Mouse (Mus musculus) cerebellum, postnatal 4 days (tissue): ENCODE results near the gene Ttc37.

Experiments
- DNase-seq, 2 experiments: peaks; one replicate each; pipeline ENCODE4 v3.0.0; 2022; ENCODE audit warnings: low spot score in 2 of 2, mixed read lengths in 1 of 2

The Ttc37 gene

DNA sequence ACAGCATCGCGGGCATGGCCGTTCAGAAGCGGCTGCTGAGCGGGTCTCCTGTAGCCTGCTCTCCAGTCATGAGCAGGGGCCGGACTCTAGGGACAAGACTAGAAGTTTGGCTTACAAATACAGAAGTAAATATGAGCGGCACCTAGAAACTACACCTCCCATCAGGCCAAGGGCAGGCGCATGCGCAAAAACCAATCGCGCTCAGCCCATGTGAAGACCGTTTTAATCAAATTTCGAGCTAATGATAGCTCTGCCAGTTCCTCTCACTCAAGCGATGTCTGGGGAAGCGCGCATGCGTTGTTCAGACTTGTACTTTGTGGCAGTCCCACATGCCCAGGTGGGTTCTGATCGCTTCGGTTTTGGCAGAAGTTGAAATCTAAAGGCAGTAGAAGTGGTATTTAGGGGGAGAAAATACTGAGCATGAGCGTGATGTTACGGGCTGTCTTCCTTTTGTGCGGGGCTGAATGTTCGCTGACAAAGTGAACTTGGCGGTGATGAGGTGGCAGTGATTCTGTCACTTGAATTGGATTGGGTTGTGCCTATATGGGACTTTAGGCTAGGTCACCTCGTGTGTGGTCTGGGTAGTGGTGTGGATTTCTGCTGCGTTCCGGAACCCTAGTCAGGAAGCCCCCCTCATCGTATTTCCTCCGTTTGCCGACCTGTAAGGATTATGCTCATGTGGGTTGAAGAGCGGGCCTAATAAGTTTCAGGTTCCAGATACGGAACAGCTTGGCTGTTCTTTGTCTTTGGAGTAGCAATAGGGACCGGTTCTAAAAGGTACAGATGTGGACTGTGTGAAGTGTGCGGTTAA is at the start of gene Ttc37, which contains the start of gene Arsk:
TSS of gene Ttc37 (plus strand) at position 242 of the 811 bp plus-strand sequence.
TSS of gene Arsk (minus strand) at position 168 of the 811 bp plus-strand sequence.
- peak; percentile 76 to 87 for DNase-seq

DNA sequence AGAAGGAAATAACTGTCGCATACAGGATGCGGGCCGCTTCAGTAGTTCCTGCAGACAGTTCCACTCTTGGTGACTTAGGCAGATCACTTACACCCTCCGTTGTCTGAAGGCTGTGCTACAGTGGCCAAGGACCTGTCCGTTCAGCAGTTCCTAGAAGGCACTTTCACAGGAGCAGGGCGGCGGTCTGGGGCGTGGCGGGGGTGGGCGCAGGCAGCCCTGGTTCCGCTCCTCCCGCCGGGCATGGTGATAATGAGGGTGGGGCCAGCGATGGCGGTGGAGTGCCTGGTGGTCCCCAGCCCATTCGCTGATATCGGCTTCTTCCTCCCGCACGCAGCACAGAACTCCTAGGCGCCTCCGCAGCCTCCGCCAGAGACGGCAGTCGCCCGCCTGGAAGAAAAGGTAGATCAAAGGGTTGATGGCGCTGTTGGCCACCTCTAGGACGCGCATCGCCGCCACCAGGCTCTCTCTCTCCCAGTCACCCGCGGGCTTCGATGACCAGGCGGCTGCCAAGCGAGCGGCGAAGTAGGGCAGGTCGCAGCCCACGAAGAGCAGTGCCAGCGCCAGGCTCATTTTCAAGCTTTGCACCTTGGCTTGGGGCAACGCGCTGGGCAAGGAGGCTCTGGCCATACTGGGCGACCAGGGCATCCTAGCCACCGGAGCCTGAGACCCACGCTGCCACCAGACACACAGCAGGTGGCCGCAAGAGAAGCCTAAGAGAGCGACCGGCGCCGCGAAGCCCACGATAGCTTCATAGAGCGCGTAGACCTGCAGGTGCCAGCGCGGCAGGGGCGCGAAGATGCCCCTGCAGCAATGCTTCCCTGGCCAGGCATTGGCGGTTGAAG is 42.9 kb upstream of the Ttc37 start:
- DNase-seq: peak in 1 of 2 experiments; percentile 37

DNA sequence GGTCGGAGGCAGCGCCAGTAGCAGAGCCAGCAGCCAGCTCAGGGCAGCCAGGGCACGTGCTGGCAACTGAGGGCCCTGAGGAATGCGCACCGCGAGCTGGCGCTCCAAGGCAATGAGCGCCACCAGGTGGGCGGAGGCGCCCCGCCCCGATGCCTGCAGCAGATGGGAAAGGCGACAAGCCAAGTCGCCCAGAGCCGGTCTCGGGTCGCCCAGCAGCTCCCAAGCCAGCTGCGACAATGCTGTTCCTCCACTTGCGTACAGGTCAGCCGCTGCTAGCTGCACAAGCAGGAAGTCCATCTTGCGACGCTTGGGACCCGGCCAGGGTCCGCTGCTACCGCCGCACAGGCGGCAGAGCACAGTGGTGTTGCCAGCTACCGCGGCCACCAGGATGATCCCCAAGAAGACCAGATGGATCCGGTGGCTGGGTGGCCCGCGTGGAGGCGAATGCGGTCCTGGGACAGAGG is 42.2 kb upstream of the Ttc37 start:
- DNase-seq: peak; percentile 53 to 68

DNA sequence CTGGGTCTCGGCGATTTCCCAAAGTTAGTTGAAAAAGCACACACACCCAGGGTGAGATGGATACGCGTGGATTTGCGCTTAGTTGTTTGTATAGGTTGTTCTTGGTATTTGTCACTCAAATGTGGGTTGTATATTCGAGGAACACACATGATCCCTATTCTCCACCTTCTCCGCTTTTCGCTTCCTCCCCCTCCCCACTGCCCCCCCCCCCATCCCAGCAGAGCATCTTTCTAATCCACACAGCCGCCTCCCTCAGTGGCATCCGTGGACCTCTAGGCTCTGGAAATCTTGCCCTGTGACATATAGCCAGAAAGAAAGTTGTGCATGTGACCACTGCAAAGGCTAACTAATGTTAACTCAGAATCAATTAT is 41.7 kb upstream of the Ttc37 start, which contains the start of gene Gpr150:
TSS of gene Gpr150 (minus strand) at position 101 of the 371 bp plus-strand sequence.
- no peak for DNase-seq

DNA sequence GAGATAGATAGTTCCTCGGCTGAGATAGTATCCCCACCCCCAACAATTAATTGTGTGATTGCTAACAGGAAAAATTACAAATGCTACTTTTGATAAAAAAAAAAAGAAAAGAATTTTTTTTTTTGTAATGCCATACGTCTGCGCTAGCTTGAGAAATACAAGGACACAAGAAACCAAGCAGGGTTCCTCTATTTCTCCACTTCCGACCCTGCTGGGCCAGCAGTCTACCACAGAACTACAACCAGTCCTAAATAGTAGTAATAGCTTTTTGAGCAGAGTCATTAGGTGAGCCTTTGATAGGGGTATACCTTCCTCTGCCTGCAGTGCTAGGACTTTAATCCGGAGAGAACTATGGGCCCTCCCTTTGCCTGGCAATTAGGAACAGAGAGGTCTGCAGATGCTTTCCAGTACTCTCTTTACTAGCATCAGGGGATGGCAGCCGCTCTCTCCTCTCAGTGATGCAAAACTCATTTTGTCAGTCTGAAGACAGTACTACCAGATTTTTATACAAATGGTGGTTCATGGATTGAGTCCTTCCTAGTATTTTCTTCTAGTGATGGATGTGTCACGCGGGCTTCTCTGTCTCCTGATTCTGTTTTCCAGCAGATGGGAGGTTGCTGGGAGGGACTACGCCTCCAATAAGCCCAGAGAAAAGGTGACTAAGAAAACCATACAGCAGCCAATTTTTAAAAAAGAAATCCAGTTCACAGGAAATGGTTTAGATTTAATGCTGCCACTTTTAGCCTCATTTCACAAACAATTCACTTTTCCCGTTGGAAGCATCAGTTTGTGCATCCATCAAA is 41.1 kb upstream of the Ttc37 start:
- no peak for DNase-seq

DNA sequence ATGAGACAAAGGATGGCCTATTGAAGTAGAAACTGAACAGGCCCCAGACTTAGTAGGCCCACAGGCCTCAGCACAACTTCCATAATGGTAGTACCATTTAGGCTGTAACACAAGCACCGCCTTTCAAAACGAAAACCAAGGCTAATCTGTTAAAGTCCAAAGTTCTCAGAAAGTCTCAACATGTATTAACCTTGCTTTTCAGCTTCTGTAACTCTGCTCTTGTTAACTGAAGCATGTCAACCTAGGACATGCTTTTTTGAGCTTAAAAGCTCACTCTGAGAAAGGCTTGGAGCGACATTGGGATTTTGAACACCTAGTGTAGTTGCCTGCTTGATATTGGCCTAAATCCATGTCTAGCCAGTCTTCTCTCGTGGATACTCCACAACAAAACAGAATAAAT is 38.9 kb upstream of the Ttc37 start:
- no peak for DNase-seq

DNA sequence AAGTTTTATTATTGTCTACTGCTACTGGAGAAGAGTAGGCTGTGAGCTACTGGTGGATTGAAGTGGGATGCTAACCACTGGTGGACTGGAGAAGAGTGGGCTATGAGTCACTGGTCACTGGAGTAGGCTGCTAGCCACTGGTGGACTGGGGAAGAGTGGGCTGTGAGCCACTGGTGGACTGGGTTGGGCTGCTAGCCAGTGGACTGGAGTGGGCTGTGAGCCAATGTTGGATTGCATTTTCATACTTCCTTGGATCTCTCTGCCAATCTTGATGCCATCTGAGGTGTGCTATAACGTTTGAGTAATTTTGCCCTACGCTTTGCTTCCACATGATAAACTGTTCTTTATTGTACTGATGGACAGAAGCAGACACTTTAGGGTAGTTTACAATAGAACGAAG is 36.4 kb upstream of the Ttc37 start:
- DNase-seq: no peak

DNA sequence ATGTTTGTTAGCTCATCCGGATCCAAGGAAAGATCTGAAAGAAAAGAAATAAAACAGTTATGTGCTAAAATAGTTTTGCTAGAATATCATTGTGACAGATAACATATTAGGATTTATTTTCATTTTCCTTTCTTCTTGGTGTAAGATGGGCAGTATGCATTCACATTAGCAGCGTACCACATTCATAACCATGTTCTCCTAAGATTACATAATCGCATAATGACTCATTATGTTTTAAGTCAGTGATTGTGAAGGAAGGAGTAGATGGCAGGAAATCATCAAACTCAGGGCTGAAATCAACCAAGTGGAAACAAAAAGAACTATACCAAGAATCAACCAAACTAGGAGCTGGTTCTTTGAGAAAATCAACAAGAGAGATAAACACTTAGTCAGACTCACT is 36.0 kb upstream of the Ttc37 start:
- DNase-seq: no peak

DNA sequence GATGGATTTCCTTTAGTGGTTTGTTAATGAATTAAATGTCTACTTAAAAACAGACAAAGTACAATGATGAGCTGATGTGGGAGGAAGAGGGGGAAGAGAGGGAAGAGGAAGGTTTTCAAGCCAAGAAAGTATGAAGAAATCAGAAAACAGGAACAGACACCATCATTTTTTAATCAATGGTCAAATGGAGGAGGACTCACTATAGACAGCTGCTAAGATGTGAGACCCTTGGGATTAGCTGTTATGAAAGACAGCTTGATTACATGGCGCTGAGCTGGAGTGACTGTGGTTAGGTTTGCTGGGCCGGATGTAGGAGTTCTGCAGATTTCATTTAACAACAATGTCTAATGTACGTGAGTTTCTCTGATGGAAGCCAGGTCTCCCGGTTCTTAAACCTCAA is 35.0 kb upstream of the Ttc37 start:
- no peak for DNase-seq

DNA sequence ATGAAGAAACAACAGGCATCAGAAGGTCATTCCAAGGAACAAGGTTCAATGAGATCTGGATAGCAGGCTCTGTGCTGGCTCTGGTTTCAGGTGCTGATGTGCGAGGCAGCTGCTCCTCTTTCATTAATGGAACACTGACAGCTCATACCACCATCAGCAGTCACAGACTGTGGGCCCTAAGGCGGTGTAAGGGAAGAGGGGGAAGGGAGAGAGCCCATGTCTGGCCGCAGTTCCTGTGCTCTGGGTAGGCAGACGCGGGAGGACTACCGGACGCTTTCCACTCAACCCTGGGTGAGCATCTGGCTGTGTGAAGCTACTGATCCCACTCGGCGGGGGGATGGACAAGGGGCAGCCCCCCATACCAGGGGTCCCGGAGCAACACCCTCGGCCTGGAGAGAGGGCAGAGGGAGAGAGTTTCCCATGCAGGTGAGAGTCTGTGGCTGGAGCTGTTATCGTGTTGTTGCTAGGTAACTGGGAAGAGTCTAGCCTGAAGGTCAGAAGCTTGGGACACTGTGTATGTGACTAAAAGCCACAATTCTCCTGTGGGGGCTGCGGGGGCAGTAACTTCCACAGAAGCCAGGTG is 34.1 kb upstream of the Ttc37 start:
- DNase-seq: no peak

DNA sequence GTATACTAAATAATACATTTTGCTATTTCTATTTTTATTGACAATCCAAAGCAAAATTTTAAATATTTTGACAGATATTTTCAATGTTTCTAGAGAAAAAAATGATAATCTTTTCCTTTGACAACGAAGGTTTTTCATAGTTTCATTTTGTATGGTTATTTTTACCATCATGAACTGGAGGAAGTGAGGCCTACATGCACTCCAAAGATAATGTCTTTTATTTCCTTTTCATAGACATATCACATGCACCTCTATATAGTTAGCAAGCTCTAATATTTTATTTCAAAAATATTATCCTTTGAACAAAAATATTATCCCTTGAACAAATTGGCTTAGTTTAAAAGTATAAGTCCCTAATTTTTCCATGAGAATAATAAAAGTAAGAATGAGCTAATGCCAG is 24.2 kb upstream of the Ttc37 start:
- no peak for DNase-seq

DNA sequence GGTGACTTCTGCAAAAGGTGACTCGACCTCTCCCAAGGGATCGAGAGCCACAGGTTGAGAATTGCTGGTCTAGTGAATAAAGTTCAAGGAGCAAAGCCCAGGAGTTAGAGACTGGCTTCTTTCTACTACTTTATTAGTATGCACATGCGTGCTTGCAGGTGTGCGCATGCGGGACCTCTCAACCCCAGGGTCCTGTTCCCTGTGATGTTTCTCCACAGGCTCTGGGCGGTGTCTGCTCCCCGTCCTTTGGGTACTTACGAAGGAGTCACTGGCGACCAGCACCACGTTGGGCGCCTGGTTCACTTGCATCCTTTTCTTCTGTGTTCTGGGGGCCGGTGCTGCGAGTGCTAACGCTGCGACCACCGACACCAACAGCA is 430 bp upstream of the Ttc37 start:
- DNase-seq: no peak

DNA sequence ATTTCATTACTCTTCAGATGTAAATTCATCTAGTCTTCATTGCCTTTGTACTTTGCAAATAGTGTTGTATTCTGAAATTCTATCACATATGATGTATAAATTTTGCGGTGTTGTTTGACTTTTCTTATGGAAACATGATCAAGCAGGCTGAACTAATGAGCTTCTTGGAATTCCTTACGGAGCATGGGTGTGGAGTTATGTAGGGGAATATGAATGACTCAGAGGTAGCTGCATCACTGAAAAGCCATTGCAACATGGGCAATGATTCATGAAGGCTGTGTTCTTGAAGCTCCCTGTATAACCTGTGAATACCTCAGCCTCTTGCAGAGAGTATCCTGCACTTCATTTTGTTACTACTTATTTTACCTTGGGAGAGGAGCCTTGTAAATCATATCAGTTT is 3.5 kb downstream of the Ttc37 start:
- DNase-seq: no peak

DNA sequence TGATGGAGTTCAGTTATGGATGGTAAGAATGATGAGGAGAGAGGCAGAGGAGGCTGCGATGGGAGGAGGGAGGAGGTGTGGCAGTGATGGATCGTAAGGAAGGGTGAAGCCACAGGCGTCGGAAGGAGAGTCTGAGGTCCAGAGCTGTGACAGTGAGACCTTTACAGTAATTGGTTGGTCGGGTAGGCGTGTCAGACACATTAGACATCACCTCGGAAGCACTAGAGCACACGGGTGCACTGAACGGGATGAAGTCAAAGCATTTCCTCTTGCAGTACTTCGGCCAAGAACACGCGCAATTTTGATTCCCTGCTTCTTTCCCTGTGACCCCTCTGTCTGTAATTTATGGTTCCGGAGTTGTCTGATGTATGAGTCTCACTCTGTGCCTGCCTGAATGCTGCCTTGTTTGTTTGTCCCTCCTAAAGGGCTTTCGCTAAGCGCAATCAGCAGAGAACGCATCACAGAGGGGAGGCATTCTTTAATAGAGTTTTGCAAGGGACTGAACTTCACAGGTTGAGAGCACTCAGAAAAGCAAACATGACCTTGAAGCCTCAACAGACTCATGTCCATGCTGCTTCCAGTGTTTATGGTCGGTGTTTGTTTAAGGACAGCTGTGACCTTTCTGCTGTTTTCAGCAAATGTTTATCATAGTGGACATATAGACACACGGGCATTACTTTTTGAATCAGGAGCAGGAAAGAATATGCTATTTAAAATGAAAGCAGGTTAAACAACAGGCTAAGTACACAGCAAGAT is 10.7 kb downstream of the Ttc37 start:
- no peak for DNase-seq

DNA sequence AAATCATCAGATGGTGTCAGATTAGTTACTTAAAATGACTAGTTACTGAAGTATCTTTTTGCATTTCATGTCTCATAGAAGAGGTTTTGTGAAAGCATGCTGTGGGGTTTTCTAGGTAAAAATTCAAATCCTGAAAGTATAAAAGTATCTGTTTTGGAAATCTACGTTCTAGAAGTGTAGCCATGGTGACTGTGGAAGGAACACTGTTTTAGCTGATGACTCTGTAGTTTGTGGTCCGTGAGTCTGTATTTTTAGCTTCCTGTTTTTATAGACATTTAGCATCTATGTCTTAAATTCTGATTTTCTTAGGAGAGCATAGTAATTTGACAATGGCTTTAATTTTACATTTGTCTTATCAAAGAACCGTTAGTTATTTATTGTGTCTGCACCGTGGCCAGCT is 30.3 kb downstream of the Ttc37 start:
- no peak for DNase-seq

DNA sequence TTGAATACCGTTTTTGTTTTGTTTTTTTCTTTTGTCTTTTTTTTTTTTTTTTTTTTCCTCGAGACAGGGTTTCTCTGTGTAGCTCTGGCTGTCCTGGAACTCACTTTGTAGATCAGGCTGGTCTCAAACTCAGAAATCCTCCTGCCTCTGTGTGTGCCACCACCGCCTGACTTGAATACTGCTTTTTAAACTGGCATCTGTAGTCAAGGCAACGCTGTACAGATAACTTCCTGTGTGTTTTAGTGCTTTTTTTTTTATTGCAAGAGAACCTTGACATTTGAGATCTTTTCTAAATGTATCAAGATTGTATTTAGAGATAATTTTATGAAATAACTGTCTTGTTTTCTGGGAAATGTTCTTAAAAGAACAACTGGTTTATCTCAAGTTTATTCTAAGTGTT is 33.9 kb downstream of the Ttc37 start:
- DNase-seq: no peak

DNA sequence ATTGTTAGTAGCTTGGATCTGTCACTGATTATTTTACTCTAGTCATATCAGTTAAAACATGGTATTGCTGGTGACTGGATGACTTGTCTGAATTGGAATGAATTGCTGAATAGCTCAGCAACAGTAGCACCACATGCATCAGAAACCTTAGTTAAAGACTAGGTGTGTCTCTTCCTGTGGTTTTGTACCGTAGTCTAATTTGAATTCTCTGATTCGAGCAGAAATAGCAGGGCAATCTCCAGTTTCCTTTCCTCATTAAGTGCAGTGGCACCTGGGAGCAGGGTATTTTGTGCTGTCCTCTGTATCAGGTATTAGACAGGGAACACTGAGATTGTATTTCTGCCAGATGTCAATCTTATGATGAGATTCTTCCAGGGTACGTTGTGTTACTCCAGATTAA is 40.3 kb downstream of the Ttc37 start:
- no peak for DNase-seq

DNA sequence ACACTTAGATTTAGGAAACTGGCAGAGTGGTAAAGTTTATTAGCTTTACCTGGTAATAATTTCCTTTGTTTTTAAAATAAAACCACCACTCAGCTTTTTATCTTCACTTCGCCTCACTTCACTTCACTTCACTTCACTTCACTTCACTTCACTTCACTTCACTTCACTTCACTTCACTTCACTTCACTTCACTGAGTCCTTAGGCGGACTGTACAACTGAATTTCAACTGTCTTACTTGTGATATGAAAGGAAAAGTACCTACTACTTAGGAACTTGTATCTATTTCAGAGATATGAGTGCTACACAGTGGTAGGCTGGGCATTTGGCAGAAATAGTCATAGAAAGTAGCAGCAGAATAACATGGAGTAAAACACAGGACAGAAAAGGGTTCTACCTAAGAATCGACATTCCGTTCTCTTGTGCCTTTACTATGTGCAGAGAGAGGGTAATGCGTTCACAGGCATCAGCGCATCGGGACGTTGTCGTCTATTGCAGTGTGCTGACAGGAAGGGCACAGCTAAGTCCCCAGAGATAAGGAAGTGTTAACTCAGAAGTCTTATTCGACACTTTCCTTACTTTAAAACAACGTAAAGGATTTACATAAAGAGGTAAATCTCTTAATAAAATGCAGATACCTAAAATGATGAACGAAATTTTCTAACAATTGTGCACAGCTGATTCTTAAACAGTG is 42.7 kb downstream of the Ttc37 start:
- no peak for DNase-seq

DNA sequence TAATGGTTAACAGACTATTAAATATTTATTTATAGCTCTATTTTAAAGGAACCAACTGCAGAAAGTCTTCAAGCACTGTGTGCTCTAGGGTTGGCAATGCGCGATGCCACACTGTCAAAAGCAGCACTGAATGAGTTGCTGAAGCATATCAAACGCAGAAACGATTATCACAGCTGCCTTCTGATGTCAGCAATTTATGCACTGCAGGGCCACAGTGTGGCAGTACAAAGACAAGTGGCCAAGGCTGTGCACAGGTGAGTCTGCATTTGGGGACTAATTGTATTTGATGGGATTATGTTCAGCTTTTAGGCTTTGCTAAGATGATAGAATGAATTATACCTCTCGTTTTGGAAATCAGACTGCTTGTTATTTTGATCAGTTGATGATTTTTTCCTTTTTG is 51.9 kb downstream of the Ttc37 start:
- DNase-seq: no peak

DNA sequence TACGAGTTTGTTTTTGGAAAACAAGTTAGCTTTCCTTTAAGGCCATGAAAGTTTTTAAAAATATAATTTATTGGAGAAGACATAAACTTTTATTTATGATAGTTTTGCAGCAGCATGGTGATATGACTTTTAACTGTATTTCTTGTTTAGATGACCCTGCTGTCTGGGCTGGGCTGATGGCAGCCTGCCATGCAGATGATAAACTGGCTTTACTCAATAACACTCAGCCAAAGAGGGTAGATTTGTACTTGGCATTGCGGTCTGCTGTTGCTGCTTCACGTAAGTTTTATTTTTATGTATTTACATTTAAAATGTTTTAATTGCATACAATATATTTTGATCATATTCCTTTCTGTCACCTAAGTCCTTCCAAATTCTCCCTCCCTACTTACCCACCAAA is 58.6 kb downstream of the Ttc37 start:
- DNase-seq: no peak
